Mouse (Mus musculus) kidney, embryonic 16.5 days (tissue): ENCODE data around the gene Olfr1369-ps1. TPM values are rescaled to one million over a fixed set of nuclear protein-coding genes. Genes with fewer than 3 reads are reported as not detected.

ENCODE experiments used
- ATAC-seq: fragments of 200-750 bp; cut with Nextera tagmentation; 2 replicates; pipeline ENCODE4 v1.8.0; 2017; ENCODE audit warnings: moderate TSS enrichment; ENCODE audit not compliant: low FRiP score, low TSS enrichment
- H3K27ac ChIP-seq: fragments of 300-500 bp; sonication (generic); 2 replicates; pipeline ENCODE4 v1.5.1; 2014; ENCODE audit warnings: low read length
- H3K27me3 ChIP-seq: fragments of 300-500 bp; sonication (generic); 2 replicates; pipeline ENCODE4 v1.6.1; 2014; ENCODE audit warnings: low read length, control low read depth, mixed read lengths; ENCODE audit not compliant: insufficient read depth
- H3K36me3 ChIP-seq: fragments of 300-500 bp; sonication (generic); 2 replicates; pipeline ENCODE4 v1.6.1; 2014; ENCODE audit warnings: low read length, control low read depth, mixed read lengths; ENCODE audit not compliant: insufficient read depth
- H3K4me1 ChIP-seq: fragments of 300-500 bp; sonication (generic); 2 replicates; pipeline ENCODE4 v1.6.1; 2014; ENCODE audit warnings: low read length, control low read depth, mixed read lengths; ENCODE audit not compliant: insufficient read depth
- H3K4me2 ChIP-seq: fragments of 300-500 bp; sonication (generic); replicated peaks from 2 replicates; pipeline ENCODE4 v1.6.1; 2014; ENCODE audit warnings: low read depth, low read length
- H3K4me3 ChIP-seq: fragments of 300-500 bp; sonication (generic); 2 replicates; pipeline ENCODE4 v1.5.1; 2014; ENCODE audit warnings: mild to moderate bottlenecking, low read length
- H3K9ac ChIP-seq: fragments of 300-500 bp; sonication (generic); replicated peaks from 2 replicates; pipeline ENCODE4 v1.6.1; 2014; ENCODE audit warnings: low read length
- H3K9me3 ChIP-seq: fragments of 300-500 bp; sonication (generic); 2 replicates; pipeline ENCODE4 v1.6.1; 2016; ENCODE audit warnings: low read length, control low read depth
- WGBS: fragments of 180-500 bp; shearing (Covaris S2); extraction: QIAGEN DNeasy Blood & Tissue Kit; methylation state at CpG from one replicate; pipeline ENCODE4 v1.1.7; 2014; 5-methylcytosine and 5-hydroxymethylcytosine counted together
- polyA plus RNA-seq: library from polyadenylated mRNA; unstranded; fragments of >200 nt; fragmentation: Nextera tagmentation; extraction: Ambion mirVana; gene quantifications from 2 replicates; pipeline ENCODE4 v1.2.1, GENCODE M21; 2015

The Olfr1369-ps1 gene
- polyA plus RNA-seq, 1 experiment from 2014 or later = not detected

DNA sequence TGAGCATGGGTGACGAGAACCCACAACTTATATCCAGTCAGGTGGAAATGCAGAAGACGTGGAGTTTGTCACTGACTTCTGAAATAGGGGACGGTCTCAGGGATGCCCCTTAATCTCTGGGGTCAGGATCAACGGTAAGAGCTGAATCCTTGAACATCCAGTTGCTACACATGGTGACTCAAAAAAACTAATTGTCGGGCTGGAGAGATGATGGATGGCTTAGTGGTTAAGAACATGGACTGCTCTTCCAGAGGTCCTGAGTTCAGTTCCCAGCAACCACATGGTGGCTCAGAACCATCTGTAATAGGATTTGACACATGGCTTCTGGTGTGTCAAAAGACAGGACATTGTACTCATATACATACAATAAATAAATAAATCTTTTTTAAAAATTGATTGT, 44.6 kb downstream of the Olfr1369-ps1 start:
- whole genome bisulfite sequencing = 74% methylated on average over 5 of the region's 5 CpGs
- peaks cover 4% of the 10 kb centered on the region; the same call in 1 of the 2 replicates for H3K4me1 ChIP-seq
- H3K27ac ChIP-seq = no peak overlapping the region
- no peaks in the 10 kb centered on the region for H3K36me3 ChIP-seq
- H3K9ac ChIP-seq = no peak overlapping the region
- no peak overlapping the region for H3K4me3 ChIP-seq
- no peaks in the 10 kb centered on the region for H3K27me3 ChIP-seq
- H3K4me2 ChIP-seq = no peak overlapping the region
- no peak for ATAC-seq
- no peaks in the 10 kb centered on the region for H3K9me3 ChIP-seq

DNA sequence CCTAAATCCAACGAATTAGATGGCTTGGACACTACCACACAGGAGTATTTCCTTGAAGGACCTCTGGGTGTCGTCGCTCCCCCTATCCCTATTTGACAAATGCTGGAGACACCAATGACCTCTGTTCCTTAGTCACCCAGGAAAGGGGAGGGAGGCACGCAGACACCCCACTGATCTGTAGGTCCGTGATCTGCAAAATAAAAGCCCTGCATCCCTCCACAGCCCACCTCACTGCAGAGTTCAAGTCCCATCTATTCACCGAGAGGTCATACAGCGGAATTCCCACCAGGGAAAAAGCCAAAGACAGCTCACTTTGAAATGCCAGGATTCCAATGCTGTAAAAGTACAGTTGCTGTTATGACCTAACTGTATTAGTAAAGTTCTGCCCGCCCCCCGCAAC, 46.8 kb downstream of the Olfr1369-ps1 start:
- H3K4me3 ChIP-seq = peak overlapping the region; percentile 64
- ATAC-seq = no peak
- 9% methylated on average over 9 of the region's 9 CpGs for WGBS

DNA sequence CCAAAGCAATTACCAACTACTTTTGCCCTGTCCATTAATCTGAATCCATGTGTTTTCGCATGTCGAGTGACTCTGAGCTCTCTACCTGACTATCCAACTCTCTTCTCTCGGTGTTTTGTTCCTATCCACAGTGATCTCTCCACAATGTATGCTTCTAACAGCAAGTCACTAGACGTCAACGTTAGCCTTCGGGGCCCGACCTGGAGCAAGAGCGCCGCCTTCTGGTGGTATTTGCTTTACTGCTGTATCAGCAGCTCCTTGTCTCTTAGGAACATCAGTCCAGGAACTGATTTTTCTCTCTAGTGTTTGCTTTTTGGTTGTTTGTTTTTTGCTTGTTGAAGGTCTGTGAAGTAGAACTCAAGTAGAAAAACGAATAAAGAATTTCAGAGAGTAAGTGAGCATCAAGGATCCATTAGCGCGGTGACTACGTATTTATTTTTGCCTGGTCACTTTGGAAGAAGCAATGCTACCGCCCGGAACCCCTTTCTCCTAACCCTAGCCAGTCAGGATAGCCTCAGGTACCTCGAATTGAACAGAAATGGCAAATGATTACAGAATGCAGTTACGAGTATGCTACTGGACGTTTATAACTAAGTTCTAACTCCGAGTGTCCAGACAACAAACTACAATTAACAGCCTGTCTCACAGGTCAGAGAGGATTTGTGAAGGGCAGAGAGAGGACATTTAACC, 47.6 kb downstream of the Olfr1369-ps1 start:
- peak overlapping the region; percentile 64 for H3K4me3 ChIP-seq
- ATAC-seq = peak; percentile 52
- peak overlapping the region; percentile 99 for H3K4me2 ChIP-seq
- H3K27ac ChIP-seq = no peak overlapping the region
- H3K4me1 ChIP-seq = peaks cover 4% of the 10 kb centered on the region; the same call in 1 of the 2 replicates
- peak overlapping the region; percentile 71 for H3K9ac ChIP-seq
- WGBS = 1% methylated on average over 19 of the region's 19 CpGs
- H3K9me3 ChIP-seq = no peaks in the 10 kb centered on the region
- H3K27me3 ChIP-seq = no peaks in the 10 kb centered on the region
- H3K36me3 ChIP-seq = no peaks in the 10 kb centered on the region

More for the DNA sequence above, 46.8 kb downstream of the Olfr1369-ps1 start:
- Histone ChIP-seq H3K27me3 (no peaks in the 10 kb centered on the region), H3K9ac (no peak overlapping the region), H3K4me1 (peaks cover 4% of the 10 kb centered on the region; the same call in 1 of the 2 replicates), H3K4me2 (peak overlapping the region; percentile 99), H3K9me3 (no peaks in the 10 kb centered on the region), H3K36me3 (no peaks in the 10 kb centered on the region), H3K27ac (no peak overlapping the region)

DNA sequence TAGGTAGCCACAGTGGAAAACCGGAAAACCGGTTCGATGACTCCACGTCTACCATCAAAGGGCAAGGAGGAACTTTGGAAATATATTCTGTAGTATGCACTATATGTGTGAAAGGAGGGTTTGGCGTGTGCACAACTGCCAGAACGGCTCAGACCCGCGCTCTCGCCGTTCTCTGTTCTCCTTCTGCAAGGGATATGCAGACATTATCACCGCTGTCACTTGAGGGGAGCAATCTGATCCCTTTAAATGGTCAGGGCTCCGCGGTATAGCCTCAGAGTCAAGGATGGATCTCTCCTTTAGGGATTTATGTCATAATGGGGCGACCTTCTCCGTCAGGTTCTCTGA, 48.2 kb downstream of the Olfr1369-ps1 start:
- under 1% methylated on average over 15 of the region's 15 CpGs for WGBS
- Histone ChIP-seq H3K36me3 (no peaks in the 10 kb centered on the region), H3K27me3 (no peaks in the 10 kb centered on the region), H3K4me3 (peak overlapping the region; percentile 64), H3K27ac (no peak overlapping the region), H3K4me2 (peak overlapping the region; percentile 99), H3K9me3 (no peaks in the 10 kb centered on the region), H3K4me1 (peaks cover 4% of the 10 kb centered on the region; the same call in 1 of the 2 replicates), H3K9ac (peak overlapping the region; percentile 71)
- ATAC-seq = no peak

DNA sequence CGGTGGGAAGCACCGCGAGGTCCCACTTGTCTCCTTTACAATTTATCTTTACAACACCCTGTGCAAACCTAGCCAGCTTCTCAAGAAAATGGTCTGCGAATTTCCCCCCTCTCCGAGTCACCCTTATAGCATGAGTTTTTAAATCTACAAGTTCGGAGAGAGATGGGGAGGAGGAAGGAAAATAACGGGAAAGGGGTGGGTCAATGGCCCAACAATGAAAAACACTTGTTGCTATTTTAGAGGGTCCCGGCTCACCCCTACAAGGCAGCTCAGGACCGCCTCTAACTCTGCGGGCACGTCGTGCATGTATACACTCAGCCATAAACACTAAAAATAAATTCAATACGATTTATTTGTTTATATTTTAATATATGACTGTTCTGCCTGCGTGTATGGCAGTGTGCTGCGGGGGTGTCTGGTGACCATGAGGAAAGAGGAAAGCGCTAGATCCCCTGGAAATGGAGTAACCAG, 48.8 kb downstream of the Olfr1369-ps1 start:
- no peaks in the 10 kb centered on the region for H3K27me3 ChIP-seq
- H3K4me1 ChIP-seq = peaks cover 4% of the 10 kb centered on the region; the same call in 1 of the 2 replicates
- peak overlapping the region; percentile 99 for H3K4me2 ChIP-seq
- no peaks in the 10 kb centered on the region for H3K36me3 ChIP-seq
- no peaks in the 10 kb centered on the region for H3K9me3 ChIP-seq
- WGBS = under 1% methylated on average over 16 of the region's 16 CpGs
- peak overlapping the region; percentile 64 for H3K4me3 ChIP-seq
- H3K27ac ChIP-seq = no peak overlapping the region
- ATAC-seq = 0 out of 2 replicates have a peak, but pooled peaks have one; percentile 4
- H3K9ac ChIP-seq = peak overlapping the region; percentile 71

DNA sequence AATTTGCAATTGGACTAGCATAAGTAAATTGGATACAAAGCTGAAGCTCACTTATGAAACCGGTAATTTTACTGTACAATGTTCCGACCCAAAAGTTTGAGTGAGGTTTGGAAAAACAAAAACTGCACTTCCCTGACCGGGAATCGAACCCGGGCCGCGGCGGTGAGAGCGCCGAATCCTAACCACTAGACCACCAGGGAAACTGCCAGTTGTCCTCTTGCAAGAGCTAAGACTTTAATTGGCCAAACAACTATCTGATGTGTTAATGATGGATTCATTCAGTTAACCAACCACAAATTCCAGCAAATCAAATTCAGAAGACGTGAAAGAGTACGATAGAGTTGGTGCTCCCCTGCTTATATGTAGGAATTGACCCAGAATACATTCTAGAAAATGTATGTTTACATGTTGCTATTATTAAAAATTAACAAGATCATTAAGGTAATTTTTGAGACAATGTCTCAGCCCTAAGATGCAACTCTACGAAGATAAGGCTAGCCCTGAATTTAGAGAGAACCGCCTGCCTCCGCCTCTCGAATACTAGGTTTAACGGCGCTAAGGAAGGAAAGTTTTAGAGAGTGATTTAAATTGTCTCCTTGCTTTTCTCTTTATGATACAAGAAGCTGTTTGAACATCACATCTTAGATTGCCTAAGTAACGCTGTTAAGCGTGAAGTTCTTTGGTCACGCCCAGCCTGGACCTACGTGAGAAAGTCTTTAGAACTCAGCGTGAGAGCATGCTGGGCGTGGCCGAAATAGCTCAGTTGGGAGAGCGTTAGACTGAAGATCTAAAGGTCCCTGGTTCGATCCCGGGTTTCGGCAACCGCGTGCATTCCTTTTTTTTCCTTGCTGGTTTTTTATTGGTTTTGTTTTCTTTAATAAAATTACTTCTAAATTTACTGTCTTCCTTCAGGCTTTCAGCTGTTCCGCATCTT, 49.6 kb downstream of the Olfr1369-ps1 start:
- Histone ChIP-seq H3K4me1 (peaks cover 4% of the 10 kb centered on the region; the same call in 1 of the 2 replicates), H3K36me3 (no peaks in the 10 kb centered on the region), H3K4me2 (peak overlapping the region; percentile 99), H3K27ac (no peak overlapping the region), H3K9me3 (no peaks in the 10 kb centered on the region), H3K9ac (no peak overlapping the region; the same call in 1 of the 2 replicates), H3K4me3 (peak overlapping the region; percentile 64), H3K27me3 (no peaks in the 10 kb centered on the region)
- WGBS = under 1% methylated on average over 32 of the region's 32 CpGs
- ATAC-seq = peak; percentile 91

DNA sequence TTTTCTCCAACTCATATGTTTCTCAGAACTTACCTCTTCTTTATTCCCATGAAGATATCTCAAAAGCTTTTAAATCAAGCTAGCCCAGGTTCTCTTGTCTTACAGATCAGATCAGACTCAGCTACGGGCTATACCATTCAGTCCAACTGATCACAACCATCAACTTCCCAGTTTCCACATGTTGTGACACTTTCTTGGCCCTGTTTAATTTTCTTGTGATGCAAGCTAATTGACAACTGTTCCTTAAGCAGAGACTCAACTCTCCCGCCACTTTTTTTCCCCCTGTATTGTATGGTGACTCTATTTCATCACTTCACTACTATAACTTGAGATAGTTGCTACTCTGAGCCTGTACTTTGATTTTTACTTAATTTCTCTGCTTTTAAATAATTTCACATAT, 50.3 kb downstream of the Olfr1369-ps1 start:
- Histone ChIP-seq H3K4me3 (peak overlapping the region; percentile 64), H3K27ac (no peak overlapping the region), H3K9ac (no peak overlapping the region), H3K27me3 (no peaks in the 10 kb centered on the region), H3K4me2 (peak overlapping the region; percentile 52), H3K36me3 (no peaks in the 10 kb centered on the region), H3K9me3 (no peaks in the 10 kb centered on the region), H3K4me1 (peaks cover 4% of the 10 kb centered on the region; the same call in 1 of the 2 replicates)
- ATAC-seq = no peak; the same call in 1 of the 2 replicates
- 40% methylated on average over 2 of the region's 2 CpGs for WGBS

DNA sequence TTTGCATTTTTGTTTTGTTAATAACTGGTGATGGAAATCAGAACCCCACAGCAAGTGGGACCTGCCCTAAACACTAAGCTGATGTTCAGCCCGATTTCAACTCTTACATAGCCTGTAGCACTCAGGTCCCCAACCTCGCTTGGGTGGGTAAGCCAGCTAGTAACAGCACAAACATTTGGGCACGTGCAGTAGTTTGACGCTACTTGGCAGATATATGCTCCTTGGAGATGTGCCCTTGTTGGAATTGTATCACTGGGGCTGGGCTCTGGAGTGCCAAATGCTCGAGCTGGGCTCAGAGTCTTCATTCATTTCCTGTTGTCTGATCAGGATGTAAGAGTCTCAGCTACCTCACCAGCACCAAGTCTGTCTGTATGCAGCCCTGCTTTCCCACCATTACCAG, 51.3 kb downstream of the Olfr1369-ps1 start:
- no peaks in the 10 kb centered on the region for H3K36me3 ChIP-seq
- H3K9ac ChIP-seq = no peak overlapping the region
- no peak overlapping the region for H3K4me3 ChIP-seq
- no peak for ATAC-seq
- peaks cover 4% of the 10 kb centered on the region; the same call in 1 of the 2 replicates for H3K4me1 ChIP-seq
- H3K27me3 ChIP-seq = no peaks in the 10 kb centered on the region
- H3K27ac ChIP-seq = no peak overlapping the region
- no peaks in the 10 kb centered on the region for H3K9me3 ChIP-seq
- H3K4me2 ChIP-seq = no peak overlapping the region
- 51% methylated on average over 5 of the region's 5 CpGs for WGBS

DNA sequence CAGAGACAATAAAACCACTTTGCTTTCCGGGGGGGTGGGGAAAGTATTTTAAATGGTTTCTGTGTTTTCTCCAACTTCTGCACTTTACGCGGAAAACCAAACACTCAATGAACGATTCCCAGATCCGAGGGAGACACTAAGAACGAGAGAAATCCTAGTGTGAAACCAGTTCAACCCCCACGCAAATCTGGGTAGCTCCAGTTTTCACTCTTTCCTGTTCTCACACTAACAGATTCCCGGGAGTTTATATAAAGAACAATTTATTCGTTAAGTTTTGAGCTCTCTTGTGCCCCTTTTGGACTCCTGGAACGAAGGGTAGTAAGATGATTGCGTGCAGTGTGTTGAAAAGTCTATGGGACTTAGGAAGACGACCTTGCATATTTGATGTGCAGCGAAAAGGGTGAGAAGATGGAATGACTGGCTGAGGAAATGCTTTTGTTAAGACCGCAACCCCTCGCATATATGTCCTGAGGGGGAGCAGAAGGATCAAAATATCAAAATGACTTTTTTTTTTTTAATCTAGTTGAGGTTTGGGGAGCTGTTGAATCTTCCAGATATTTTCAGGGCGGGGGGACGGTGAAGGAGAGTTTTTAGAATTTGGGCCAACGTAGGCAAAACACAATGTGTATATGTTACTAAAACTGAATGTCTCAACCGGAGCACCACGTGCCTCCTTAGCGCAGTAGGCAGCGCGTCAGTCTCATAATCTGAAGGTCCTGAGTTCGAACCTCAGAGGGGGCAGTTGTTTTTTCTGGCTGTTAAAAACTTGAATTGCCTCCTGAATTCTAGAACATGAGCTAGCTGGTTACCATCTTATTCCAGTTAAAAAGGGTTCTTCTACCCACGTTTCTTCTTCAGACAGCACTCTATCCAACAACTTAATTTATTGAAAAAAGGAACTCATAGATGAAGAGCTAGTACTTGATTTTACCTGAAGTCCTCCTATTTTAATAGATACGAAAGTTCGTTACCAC, 55.9 kb downstream of the Olfr1369-ps1 start:
- Histone ChIP-seq H3K4me1 (peaks cover 6% of the 10 kb centered on the region; the same call in 1 of the 2 replicates), H3K4me3 (peak overlapping the region; percentile 73), H3K9ac (peak overlapping the region; percentile 69), H3K4me2 (peak overlapping the region; percentile 96), H3K27ac (peak overlapping the region; percentile 51; the same call in 1 of the 2 replicates), H3K36me3 (no peaks in the 10 kb centered on the region), H3K27me3 (no peaks in the 10 kb centered on the region), H3K9me3 (no peaks in the 10 kb centered on the region)
- ATAC-seq = peak; percentile 66; the same call in 1 of the 2 replicates
- 1% methylated on average over 27 of the region's 27 CpGs for WGBS
